Mouse (Mus musculus): ENCODE measurements around the gene Smtn.

Gene Smtn

DNA sequence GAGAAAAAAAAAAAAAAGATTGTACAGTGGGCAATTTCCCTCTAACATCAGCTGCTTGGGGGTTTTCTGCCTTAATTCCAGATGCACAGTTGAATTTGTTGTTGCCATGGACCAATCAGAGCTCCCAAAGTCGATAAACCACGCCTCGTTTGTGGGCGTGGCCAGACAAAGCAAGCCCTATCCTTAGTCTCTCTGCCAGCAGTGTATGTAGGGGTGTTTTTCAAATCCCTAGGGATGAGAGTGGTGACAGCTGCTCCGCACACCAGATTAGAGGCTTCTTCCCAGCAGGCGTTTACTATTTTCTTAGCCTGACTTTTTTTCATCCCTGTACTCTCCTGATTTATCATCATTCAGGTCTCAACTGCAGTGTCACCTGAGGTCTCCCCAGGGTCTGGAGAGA is 7.6 kb upstream of the Smtn start:
- in situ Hi-C loops (cut with MboI; ENCODE audit: low sequenced_read_pairs) = no loop called here

DNA sequence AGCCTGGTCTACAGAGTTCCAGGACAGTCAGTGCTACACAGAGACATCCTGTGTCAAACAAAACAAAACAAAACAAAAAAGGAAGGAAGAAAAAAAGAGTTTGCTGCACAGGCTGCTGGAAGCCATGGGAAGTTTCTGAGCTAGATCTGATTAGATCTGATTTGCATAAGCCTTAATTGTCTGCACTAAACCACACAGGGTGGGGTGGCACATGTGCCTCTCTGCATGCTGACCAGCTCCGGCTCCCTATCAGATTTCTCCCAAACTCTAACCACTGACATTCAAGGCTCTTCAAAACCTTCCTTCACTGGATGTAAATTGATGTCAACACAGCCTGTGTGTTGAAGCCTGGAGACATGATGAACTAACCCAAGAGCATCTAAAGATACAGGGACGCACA is 6.6 kb upstream of the Smtn start:
- in situ Hi-C loops (cut with MboI; ENCODE audit: low sequenced_read_pairs) = no loop called here

DNA sequence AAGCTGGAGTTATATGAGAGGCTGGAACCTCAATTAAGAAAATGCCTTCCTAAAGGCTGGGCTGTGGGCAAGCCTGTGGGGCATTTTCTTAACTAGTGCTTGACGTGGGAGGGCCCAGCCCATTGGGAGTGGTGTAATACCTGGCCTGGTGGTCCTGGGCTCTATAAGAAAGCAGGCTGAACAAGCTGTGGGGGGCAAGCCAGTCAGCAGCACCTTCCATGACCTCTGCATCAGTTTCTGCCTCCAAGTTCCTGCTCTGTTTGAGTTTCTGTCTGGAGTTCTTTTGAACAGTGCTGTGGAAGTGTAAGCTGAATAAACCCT is 5.8 kb upstream of the Smtn start:
- in situ Hi-C loops (cut with MboI; ENCODE audit: low sequenced_read_pairs) = no loop called here

DNA sequence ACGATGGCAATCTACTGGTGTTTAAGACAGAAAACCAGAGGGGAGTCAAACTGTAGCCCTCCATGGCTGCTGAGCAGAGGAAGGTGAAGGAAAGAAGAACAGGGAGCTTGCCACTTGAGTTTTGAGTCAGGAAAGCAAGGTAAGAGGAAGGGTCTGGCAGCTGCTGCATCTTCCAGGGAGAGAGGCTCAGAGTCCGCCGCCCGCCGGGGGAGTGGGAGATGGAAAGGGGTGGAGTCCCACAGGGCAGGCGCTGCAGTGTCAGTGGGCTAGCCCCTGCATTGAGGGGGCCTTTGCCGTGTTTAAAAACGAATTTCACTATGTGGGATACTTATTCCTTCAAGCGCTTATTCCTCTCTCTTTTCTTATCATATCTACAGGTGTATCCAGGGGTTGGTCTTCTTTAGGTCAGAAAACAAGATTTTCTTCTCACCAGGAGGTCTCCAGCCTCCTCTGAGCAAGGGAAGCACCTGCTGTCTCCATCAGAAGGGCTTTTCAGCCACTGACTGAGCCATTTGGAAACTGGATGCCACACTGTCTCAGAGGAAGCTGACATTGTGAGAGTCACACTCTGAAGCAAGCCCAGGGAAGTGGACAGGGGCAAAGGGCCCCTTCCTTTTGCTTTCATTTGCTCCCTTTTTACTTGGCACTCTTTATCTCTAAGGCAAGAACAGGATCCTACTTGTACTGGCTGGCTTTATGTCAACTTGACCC is 5.3 kb upstream of the Smtn start:
- in situ Hi-C loops (cut with MboI; ENCODE audit: low sequenced_read_pairs) = no loop called here

DNA sequence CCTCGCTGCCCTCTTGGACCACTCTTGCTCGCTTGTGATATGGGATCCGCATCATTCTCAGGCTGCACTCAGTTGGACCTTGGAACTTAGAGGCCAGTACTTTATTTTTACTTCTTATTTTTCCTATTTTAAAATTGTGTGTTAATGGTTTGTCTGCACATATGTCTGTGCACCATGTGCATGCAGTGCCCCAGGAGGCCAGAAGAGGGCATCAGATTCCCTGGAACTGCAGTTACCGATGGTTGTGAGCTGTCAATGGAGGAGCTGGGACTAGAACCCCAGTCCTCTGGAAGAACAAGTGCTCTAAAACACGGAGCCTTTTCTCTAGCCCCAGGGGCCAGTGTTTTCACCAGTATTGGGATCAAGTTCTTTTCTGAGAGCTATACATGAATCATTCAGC is 4.0 kb upstream of the Smtn start:
- in situ Hi-C loops (cut with MboI; ENCODE audit: low sequenced_read_pairs) = no loop called here

DNA sequence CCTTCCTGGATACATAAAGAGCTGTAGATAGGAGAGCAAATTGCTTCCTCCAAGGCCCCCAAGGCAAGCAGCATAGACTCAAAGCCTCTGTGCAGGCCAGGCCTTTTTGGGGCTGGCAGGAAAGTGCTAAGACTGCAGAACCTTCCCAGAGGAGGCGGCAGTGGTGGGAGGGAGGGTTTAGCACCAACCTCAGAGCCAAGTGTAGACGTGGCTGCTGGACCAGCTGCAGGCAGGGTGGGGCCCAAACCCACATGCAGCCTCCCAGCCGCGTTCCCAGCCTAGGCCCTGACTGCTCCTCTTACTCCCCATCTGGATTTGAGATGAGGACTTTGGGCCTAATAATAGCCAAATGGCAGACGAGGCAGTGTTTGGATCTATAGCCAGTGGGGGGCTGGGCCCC is 2.6 kb upstream of the Smtn start:
- in situ Hi-C loops (cut with MboI; ENCODE audit: low sequenced_read_pairs) = no loop called here

DNA sequence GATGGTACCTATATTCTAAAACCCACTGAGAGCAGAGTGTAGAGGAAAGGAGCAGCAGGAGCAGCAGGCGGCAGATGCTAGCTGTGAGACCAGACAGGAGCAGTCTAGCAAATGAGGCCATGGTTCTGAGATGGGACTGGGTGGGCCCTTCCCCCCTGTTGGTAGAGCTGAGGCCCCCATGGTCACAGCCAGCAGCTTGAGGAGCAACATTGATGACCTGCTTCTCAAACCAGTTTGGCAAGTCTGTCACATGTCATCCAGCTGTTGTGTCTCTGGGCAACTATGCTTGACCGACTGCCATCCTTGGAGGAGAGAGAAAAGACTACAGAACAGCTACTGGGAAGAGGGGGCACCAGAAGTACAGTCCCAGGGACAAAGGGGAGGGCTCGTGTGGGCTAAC is 1.5 kb upstream of the Smtn start:
- in situ Hi-C loops (cut with MboI; ENCODE audit: low sequenced_read_pairs) = no loop called here

DNA sequence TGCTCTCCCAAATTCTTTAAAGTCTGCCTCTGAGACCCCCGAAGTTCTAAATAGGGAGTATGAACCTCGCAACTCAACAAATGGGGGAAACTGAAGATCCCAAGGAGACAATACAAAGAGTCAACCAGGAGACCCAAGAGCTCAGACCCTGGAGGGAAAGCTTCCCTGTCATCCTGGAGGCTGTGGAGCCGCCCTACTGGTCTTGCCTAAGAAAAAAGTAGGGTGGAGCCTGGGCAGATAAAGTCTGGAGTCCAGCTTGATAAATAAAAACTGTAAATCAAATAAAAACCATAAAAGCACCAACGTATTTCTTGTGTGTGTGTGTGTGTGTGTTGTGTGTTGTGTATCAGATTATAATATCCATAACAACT is 601 bp downstream of the Smtn start:
- in situ Hi-C loops (cut with MboI; ENCODE audit: low sequenced_read_pairs) = no loop called here

DNA sequence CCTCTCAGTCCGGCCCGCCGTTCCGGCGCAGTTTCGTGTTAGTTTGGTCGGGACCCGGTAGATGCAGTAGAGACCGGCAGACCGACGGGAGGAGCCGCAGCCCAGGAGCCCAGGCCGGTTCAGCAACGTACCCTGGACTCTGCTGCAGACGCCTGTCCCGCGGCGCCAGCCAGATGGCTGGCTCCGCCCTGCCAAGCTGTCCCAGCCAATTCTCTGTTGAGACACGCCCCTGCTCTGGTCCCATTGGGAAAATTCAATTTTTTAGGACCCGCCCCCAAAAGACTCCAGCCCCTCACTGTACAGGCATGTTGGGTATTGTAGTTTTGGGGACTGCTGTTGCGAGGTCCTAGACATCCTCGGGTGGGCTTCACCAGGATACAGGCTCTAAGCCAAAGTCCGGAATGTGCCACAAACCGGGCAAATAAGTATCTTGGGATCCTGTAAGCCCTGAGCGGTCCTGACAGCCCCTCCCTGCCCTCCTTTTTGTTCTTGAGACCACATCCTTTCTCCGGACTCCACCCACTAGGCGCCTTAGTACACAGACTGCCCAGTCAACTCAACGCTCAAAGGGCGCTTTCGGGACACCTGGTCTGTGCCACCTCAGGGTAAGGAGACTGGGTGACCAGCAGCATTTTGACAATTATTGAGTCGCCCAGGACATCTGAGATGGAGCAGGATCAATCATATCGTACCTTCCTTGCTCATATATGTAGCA is 1.1 kb downstream of the Smtn start:
- in situ Hi-C loops (cut with MboI; ENCODE audit: low sequenced_read_pairs) = no loop called here

DNA sequence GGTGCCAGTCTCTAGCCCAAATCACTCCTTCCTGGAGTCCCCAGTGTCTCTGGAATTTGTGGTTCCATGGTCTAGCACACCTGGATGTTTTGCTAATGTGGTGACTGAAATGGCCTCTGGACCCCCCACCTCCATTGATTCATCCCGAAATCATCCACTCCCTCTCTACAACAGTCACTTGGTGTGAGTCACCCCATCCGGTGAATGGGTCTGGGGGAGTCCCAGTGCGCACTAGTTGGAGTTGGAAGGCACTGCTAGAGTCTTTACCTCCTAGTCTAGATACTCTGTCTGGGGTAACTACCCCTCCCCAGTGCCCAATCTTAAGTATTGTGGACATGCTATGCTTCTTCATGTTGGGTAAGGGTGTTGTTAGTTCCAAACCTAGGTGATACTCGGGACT is 2.1 kb downstream of the Smtn start:
- in situ Hi-C loops (cut with MboI; ENCODE audit: low sequenced_read_pairs) = no loop called here

DNA sequence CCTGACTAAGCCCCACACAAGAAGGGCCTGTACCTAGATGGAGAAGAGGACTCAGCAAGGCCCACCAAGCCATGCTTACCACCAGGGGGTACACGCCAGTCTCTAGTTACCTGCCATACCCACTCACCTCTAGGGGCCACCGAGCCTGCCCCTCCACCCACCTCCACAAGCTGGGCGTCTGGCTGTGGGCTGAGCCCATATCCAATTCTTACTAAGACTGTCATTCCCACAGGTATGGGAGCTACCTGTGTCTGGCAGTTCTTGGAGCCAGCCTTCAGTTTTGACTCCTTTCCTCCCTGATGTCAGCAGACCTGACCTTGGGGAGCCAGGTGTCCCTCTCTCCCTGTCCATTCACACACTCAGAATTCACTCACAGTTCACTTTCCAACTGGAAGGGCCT is 2.7 kb downstream of the Smtn start:
- in situ Hi-C loops (cut with MboI; ENCODE audit: low sequenced_read_pairs) = no loop called here

DNA sequence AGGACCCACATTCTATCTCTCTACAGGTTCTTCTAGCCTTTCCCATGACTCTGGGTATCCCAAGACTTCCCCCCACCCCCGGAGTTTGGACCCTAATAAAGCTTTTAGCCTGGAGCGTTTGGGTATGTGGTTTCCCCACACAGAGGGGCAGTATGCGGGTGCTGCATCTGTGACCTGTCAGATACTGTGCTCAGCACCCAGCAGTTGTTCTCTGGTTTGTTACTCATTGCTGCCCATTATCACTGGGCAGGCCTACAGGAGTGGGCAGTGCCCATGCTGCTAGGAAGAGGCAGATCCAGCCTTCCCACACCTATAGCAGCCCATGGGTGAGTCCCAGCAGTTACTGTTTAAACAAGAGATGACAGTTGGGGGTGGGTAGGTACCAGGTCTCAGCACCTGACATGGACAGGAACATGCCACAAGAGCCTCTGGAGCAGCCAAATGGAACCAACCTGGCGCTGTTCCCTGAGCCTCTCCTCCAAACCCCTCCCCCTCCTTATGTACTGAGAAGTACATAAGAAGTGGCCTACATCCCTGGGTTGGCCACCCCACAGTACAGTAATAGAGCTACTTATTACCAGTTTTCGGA is 3.6 kb downstream of the Smtn start:
- in situ Hi-C loops (cut with MboI; ENCODE audit: low sequenced_read_pairs) = no loop called here

DNA sequence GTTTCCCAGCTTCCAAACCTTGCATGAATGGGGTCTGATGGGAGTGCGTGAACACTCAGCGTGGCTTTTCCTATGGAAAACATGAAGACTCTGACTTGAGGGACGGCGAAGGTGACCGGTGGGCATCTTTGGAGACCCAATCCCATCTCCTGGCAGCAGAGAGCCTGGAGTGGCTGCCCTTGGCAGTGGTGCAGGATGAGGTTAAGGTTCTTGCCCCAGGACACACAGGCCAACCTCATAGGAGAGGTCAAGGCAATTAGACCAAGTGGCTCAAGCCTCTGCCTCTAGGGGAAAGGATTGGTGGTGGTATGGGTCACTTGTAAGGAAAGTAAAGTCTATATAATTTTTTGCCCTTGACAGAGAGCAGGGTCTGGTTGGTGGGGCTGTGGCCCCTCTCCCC is 4.3 kb downstream of the Smtn start:
- in situ Hi-C loops (cut with MboI; ENCODE audit: low sequenced_read_pairs) = no loop called here

DNA sequence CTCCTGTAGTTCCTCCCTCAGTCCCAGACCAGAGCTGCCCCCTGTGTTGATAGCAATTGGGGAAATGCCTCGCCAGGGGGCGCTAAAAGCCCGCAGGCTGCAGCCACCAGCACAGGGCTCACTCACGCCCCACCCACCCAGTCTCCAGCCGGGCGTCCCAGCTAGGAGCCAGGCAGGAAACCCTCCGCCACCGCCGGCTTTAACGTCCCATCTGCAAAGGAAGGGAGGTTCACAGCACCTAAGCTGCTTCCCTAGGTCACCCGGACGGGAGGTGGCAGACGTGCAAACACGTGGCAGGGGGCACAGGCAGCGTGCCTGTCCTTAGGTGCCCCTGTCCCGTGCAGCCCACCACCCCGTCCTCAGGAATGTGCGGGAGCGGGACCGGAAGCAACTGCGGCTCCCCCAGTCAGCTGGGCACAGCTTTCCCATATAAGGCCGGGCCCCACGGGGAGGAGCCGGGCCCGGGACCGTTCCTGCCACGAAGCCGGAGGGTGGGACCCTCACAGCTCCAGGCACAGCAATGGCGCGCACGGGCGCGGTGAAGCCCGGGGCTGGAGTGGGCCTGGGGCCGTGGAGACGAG is 4.9 kb downstream of the Smtn start:
- in situ Hi-C loops (cut with MboI; ENCODE audit: low sequenced_read_pairs) = no loop called here

DNA sequence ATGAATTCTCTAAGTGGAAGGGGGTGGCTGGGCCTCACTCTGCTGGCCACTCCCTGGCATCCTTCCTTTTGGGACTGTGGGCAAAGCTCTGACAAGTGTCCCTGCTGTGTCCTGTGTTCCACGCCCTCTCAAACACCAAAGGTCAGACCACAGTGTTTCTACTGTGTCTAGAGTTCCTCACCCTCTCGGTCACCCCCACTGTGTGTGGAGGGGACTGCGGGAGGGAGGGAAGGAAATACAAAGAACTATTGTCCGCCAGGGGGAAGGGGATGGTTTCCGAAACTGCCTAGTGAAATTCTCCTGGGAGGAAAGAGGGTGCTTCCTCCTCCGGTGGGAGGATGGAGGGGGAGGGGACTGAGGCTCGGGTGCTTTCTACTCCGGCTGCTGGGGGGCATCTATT is 5.5 kb downstream of the Smtn start:
- in situ Hi-C loops (cut with MboI; ENCODE audit: low sequenced_read_pairs) = no loop called here

DNA sequence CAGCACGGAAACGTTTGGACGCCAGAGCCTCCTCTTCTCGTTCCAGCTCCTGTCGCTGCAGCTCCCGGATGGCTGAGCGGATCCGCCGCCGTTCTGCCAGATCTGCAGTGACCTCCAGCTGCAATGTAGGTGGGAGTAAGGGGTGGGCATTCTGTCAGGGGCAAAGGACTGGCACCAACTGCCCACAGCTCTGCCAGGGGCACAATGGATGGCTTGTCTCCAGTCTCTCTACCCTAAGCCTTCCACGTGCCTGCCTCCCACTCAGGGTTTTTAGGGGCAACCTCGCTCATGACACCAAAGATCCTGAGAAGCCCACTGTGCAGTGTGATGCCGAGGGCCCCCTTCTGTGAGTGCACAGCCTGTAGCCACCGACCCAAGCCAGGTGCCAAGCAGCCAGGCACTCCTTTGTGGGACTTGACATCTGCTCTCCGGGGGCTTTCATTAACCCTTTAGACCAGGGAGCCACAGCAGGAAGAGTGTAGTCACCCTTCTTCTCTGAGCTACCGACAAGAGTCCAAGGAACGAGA is 6.9 kb downstream of the Smtn start:
- in situ Hi-C loops (cut with MboI; ENCODE audit: low sequenced_read_pairs) = no loop called here

DNA sequence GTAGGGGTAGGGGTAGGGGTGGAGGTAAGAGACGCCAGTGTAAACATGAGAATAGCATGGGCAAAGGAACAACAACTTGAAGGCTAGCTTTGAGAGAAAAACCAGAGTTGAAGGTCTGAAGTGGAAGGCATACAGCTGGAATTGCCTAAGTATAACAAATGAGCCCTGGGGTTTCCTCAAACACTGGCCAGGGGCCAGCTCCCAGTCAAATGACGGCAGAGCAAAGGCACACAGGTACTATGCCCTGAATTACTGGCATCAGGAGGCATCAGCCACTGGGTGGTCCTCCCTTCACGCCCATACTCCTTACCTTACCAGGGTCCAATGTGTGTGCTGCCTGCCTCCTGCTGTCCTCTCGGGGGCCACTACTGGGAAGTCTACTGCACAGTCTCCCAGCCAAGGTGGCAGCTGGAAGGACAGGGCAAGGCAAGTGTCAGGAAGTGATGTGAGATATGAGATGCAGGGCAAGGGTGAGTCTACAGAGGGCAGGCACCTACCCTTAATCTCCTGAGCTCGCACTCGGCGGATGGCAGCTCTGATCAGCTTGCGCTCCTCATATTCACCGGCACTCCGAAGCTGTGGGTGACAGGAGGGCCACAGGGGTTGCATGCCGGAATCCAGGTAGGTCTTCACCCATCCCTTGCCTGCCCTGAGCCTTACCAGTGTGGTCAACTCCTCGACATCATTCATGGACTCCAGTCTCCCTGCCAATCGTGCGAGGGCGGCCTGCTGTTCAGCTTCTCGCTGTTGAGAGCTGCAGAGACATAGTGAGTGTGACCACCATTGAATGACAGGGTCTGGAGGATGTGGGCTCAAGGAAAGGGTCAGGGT is 8.1 kb downstream of the Smtn start:
- in situ Hi-C loops (cut with MboI; ENCODE audit: low sequenced_read_pairs) = no loop called here

DNA sequence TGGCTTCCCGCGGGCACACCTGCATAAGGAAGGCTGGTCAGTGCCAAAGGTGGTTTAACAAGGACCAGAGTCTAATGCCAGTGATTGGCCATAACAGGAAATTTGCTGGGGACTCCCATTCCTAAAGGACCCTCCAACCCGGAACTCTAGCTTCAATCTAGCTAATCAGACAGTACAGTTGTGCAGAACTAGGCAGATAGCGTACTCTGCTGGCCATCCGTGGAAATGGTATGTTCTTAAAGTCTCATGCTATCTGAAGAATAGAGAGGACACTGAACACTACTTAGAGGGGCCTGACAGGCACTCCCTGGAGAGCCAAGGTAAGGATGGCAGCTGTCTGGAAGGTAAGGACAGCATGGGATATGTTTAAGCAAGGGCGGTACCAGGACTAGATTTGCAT is 8.8 kb downstream of the Smtn start:
- in situ Hi-C loops (cut with MboI; ENCODE audit: low sequenced_read_pairs) = no loop called here

DNA sequence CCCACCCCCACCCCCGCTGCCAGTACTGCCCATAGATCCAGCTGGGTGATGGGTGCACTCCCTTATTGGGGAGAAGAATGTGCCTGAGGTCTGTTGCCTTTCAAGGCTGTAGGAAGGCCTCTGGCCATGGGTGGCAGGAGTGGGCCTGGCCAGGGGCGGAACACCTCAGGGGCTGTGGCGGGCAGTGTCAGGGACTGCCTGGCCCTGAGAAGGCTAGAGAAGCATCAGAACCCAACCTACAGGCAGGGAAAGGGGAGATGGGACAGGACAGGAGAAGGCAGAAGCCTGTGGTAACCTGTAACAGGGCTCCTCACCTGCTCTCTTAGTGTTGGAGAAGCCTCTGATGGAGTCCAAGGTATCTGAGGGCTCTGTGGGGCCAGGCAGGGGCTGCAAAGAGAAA is 9.7 kb downstream of the Smtn start:
- in situ Hi-C loops (cut with MboI; ENCODE audit: low sequenced_read_pairs) = no loop called here

DNA sequence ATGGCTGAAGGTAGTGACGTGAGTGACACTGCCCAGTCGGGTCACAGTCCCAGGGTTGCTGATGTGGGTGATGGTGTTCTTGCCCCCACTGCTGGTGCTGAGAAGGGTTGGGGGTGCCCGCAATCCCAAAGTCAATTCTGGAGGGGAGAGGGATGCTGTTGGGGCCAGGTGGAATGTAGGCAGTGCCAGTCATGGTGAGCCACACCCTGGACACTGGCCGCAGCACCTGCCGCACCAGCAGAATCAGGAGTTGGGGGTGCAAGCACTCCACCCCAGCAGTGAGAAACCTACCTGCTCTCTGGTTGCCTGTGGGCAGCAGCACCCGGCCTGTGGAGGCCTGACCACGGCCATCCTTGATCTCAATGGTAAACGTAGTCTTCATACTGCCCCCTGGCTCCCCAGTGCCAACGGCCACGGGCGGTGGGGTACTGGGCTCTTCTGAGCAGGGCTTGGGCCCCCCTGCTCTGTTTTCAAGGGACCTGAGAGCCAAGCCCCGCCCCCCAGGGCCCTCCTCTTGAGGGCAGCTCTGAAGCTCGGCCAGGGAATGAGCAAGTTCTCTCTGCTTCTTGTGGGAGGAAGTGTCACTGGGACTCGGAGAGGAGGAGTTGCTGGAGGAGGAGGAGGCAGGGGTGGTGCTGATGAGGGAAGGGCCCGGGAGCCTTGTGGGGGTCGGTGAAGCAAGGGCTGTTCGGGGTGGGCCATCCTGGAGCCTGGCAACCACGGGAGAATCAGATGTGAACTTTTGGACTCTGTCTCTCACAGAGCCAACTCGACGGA is 10.7 kb downstream of the Smtn start:
- in situ Hi-C loops (cut with MboI; ENCODE audit: low sequenced_read_pairs) = no loop called here

All from CH12F3 (cell line).